Mouse (Mus musculus) heart, embryonic 12.5 days (tissue): ENCODE data around the gene Trmt10c. TPM values are rescaled to one million over a fixed set of nuclear protein-coding genes. Genes with fewer than 3 reads are reported as not detected.

Source experiments
- ATAC-seq: fragments of 200-750 bp; cut with Nextera tagmentation; 2 replicates; pipeline ENCODE4 v1.8.0; 2017; ENCODE audit warnings: moderate TSS enrichment, moderate library complexity; ENCODE audit not compliant: insufficient number of reproducible peaks, low FRiP score
- H3K27ac ChIP-seq: fragments of 300-500 bp; sonication (generic); 2 replicates; pipeline ENCODE4 v1.5.1; 2016; ENCODE audit warnings: mild to moderate bottlenecking, moderate library complexity; ENCODE audit not compliant: poor library complexity, severe bottlenecking
- H3K27me3 ChIP-seq: fragments of 300-500 bp; sonication (generic); replicated peaks from 2 replicates; pipeline ENCODE4 v1.6.1; 2016; ENCODE audit warnings: mild to moderate bottlenecking, moderate library complexity
- H3K36me3 ChIP-seq: fragments of 300-500 bp; sonication (generic); 2 replicates; pipeline ENCODE4 v1.6.1; 2016; ENCODE audit warnings: mild to moderate bottlenecking, moderate library complexity
- H3K4me1 ChIP-seq: fragments of 300-500 bp; sonication (generic); replicated peaks from 2 replicates; pipeline ENCODE4 v1.6.1; 2016; ENCODE audit warnings: mild to moderate bottlenecking
- H3K4me2 ChIP-seq: fragments of 300-500 bp; sonication (generic); 2 replicates; pipeline ENCODE4 v1.6.1; 2016; ENCODE audit warnings: mild to moderate bottlenecking, moderate library complexity
- H3K4me3 ChIP-seq: fragments of 300-500 bp; sonication (generic); 2 replicates; pipeline ENCODE4 v1.5.1; 2016; ENCODE audit warnings: mild to moderate bottlenecking
- H3K9ac ChIP-seq: fragments of 300-500 bp; sonication (generic); 2 replicates; pipeline ENCODE4 v1.6.1; 2016; ENCODE audit warnings: mild to moderate bottlenecking, moderate library complexity
- H3K9me3 ChIP-seq: fragments of 300-500 bp; sonication (generic); replicated peaks from 2 replicates; pipeline ENCODE4 v1.6.1; 2016; ENCODE audit warnings: mild to moderate bottlenecking, moderate library complexity
- WGBS: fragments of 180-500 bp; shearing (Covaris S2); methylation state at CpG from one replicate; pipeline ENCODE4 v1.1.7; 2016; 5-methylcytosine and 5-hydroxymethylcytosine counted together
- polyA plus RNA-seq: library from polyadenylated mRNA; unstranded; fragments of >200 nt; fragmentation: Nextera tagmentation; extraction: Ambion mirVana; gene quantifications from 2 replicates; pipeline ENCODE4 v1.2.1, GENCODE M21; 2016

Gene Trmt10c
- polyA plus RNA-seq, 1 experiment from 2014 or later = 23.0 TPM

DNA sequence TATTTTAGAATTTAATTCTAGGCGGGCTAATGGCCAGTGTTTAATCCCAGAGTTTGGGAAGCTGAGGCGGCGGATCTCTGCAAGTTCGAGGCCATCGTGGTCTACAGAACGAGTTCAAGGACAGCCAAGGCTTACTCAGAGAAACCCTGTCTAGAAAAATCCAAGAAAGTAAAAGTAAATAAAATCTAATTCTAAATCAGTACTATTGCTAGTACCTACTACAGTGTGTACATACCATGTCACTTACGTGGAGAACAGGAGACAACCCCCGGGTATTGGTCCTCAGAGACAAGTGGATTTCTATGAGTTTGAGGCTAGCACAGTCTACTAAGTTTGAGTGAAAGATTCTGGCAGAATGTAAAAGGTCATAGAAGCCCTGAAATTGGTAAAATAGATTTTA, 471 bp upstream of the Trmt10c start:
- Histone ChIP-seq H3K27ac (peak overlapping the region; percentile 78), H3K4me1 (peaks cover 7% of the 10 kb centered on the region), H3K27me3 (no peaks in the 10 kb centered on the region), H3K9me3 (no peaks in the 10 kb centered on the region), H3K36me3 (peaks cover 13% of the 10 kb centered on the region), H3K9ac (peak overlapping the region; percentile 96), H3K4me3 (peak overlapping the region; percentile 99), H3K4me2 (peak overlapping the region; percentile 78)
- ATAC-seq = no peak; the same call in 1 of the 2 replicates
- 30% methylated on average over 8 of the region's 8 CpGs for WGBS

DNA sequence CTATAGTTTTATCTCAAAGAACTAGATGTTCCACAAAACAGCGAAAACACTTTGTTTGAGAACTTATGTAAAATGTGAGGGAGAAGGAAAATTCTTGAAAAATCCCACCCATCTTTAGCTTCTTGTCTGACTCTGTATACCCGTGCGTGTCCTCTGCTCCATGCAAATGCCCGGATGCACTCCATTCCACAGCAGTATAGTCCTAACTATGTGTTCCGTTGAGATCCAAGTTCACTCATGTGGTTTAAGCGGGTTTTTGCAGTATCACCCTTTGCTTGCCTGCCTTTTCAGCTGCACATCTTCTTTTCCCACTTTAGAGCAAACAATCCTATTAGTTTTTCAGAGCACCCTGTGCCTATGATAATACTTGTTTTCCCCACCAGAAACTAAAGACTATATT, 1.1 kb downstream of the Trmt10c start:
- no peaks in the 10 kb centered on the region for H3K9me3 ChIP-seq
- no peaks in the 10 kb centered on the region for H3K27me3 ChIP-seq
- no peak overlapping the region for H3K27ac ChIP-seq
- ATAC-seq = no peak
- H3K4me1 ChIP-seq = peaks cover 7% of the 10 kb centered on the region
- peak overlapping the region; percentile 72 for H3K9ac ChIP-seq
- H3K36me3 ChIP-seq = peaks cover 27% of the 10 kb centered on the region
- peak overlapping the region; percentile 99 for H3K4me3 ChIP-seq
- peak overlapping the region; percentile 78 for H3K4me2 ChIP-seq
- WGBS = 51% methylated on average over 6 of the region's 6 CpGs

DNA sequence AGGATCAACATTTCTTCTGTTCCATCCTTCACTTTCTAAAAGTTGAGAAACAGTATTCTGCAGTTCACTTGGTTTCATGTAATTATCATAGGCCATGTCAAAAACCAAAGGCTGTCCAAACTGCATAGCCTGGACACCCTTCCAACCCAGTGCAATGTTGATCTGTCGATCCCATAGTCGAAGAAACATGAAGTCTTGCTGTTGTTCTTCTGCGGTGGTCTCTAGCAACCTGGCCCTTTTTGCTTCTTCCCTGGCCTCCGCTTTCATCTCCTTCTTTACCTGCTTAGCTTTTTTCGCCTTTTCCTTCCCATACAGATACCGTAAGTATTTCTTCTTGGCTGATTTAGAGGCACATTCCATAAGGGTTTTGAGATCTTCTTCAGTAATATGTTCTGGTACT, 3.1 kb downstream of the Trmt10c start:
- no peak for ATAC-seq
- peaks cover 12% of the 10 kb centered on the region for H3K4me1 ChIP-seq
- H3K4me2 ChIP-seq = no peak overlapping the region
- no peak overlapping the region for H3K9ac ChIP-seq
- H3K4me3 ChIP-seq = no peak overlapping the region
- H3K27me3 ChIP-seq = no peaks in the 10 kb centered on the region
- 97% methylated on average over 6 of the region's 6 CpGs for WGBS
- no peaks in the 10 kb centered on the region for H3K9me3 ChIP-seq
- H3K27ac ChIP-seq = no peak overlapping the region
- peaks cover 28% of the 10 kb centered on the region for H3K36me3 ChIP-seq

DNA sequence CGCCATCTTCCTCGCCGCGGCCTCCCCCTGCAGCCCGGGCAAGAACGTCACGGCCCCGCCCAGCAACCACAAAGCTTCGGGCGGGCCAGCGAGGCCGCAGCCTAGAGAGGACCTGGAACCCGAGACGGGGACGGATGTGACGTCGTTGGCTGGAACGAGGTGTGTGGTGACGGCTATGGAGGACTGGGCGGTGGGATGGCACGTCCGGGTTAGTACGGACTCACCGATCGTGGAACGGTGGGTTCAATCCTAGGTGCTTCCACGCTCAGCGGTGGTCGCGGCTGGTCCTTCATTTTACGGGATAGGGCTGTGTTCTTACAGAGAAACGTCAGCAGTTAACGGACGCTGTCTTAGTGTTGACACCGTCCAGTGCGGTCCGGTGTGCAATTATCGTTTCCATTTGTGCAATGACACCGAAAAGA, 7.9 kb downstream of the Trmt10c start, which contains the start of gene Pcnp:
Pcnp (minus strand) TSS at position 79 of the 422 bp plus-strand sequence.
- H3K4me3 ChIP-seq = peak within 1 kb of the TSS; percentile 89
- WGBS = under 1% methylated on average over 39 of the region's 39 CpGs
- H3K9me3 ChIP-seq = no peaks in the 10 kb centered on the region
- ATAC-seq = peak; percentile 99
- peak within 1 kb of the TSS; percentile 95 for H3K9ac ChIP-seq
- no peaks in the 10 kb centered on the region for H3K27me3 ChIP-seq
- peak within 1 kb of the TSS; percentile 90 for H3K27ac ChIP-seq
- peak within 1 kb of the TSS; percentile 82 for H3K4me2 ChIP-seq
- H3K4me1 ChIP-seq = peaks cover 22% of the 10 kb centered on the region
- peaks cover 36% of the 10 kb centered on the region for H3K36me3 ChIP-seq

DNA sequence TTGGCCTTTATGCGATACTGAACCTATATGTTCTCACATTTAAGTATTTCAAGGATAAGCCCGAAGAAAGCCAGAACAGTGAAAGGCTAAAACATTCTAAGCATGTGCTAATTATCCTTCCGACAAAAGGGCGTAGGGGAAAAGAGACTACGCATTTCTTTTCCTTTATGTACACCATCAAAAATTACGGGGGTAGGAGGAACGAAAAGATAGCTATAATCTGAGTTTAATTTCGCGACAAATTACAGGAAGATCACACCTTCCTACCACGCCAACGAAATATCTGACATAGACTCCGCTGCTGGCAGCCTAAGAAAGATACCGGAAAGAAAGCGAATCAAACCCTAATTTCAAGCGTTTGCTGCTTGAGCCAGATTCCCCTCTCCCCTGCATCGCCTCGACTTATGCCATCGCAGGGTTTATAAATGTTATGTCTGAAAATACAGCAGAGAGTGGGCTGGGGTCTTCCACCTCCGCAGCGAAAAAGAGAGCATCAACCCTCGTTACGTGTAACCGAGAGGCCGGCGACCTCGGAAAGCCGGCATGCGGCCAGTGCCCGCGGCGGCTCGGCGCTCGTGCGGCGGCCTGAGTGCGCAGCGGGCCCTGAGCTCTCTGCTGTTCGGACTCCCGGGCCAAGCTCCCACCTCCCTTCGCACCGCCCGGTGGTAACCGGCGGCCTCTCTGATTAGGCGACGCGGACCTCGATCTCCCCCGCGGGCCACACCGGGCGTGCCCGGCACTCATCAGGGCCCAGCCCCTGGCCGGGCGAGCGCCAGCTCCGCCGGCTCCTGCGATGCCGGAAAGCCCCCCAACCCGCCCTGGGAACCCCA, 8.7 kb downstream of the Trmt10c start:
- WGBS = under 1% methylated on average over 57 of the region's 62 CpGs
- Histone ChIP-seq H3K9ac (peak overlapping the region; percentile 95), H3K27ac (peak overlapping the region; percentile 90), H3K36me3 (peaks cover 36% of the 10 kb centered on the region), H3K4me1 (peaks cover 22% of the 10 kb centered on the region), H3K4me3 (peak overlapping the region; percentile 89), H3K4me2 (peak overlapping the region; percentile 82), H3K9me3 (no peaks in the 10 kb centered on the region), H3K27me3 (no peaks in the 10 kb centered on the region)
- ATAC-seq = peak; percentile 90

DNA sequence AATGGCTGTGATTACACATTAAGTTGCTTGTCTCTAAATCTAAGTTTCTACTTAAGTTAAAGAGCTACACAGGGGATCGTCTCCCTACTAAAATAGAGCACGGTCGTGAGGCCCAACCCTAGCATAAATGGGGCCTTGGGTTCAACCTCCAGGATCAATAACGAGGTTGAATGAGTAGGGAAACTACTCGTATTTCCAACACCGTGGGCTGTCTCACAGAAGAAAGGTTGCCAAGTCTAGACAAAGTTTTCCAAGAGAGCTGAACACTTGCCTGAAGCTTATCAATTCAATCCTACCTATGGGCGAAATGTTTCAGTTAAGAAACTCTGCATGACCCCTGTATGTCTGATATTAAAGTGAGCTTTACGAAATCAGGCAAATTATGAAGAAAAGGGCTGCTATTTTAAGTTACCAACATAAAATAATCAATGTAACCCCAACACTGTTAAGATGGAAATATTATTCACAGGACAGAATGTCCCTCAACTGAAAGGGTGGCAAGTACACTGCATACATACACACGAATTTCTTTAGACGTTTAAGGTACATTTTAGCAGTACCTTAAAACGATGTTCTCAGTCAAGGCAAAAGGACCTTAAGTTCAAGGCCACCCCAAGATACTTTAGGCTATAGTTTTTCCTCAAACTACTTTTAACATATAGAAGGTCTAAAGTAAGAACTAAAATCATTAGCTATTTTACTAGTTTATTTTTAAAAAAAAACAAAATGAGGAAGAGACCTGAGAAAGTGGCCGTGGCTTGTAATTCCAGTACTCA, 9.6 kb downstream of the Trmt10c start:
- no peak for ATAC-seq
- H3K4me2 ChIP-seq = peak overlapping the region; percentile 82
- peak overlapping the region; percentile 95 for H3K9ac ChIP-seq
- WGBS = 37% methylated on average over 12 of the region's 12 CpGs
- H3K36me3 ChIP-seq = peaks cover 31% of the 10 kb centered on the region
- no peaks in the 10 kb centered on the region for H3K27me3 ChIP-seq
- H3K4me1 ChIP-seq = peaks cover 22% of the 10 kb centered on the region
- H3K9me3 ChIP-seq = no peaks in the 10 kb centered on the region
- H3K4me3 ChIP-seq = peak overlapping the region; percentile 89
- H3K27ac ChIP-seq = 0 out of 2 replicates have a peak overlapping the region, but pooled peaks have one; percentile 90

DNA sequence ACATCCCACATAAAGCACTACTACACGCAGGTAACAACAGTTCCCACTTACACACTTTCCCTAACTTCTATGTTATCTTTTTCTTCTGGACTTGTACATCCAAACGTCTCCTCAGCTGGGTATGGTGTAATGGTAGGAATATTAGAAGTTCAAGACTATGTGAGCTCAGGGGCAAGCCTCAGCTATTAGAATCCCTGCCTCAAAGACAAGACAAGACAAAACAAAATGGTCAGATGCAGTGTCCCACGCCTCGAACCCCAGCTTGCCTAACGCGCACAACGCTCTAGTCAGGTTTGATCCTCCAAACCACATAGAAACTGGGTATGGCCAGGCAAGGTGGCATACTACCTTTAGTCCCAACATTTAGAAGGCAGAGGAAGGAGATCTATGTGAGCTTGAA, 18.0 kb downstream of the Trmt10c start:
- H3K4me2 ChIP-seq = no peak overlapping the region
- peaks cover 53% of the 10 kb centered on the region for H3K36me3 ChIP-seq
- H3K9me3 ChIP-seq = no peaks in the 10 kb centered on the region
- H3K27ac ChIP-seq = no peak overlapping the region
- no peak overlapping the region for H3K9ac ChIP-seq
- no peak overlapping the region for H3K4me3 ChIP-seq
- no peaks in the 10 kb centered on the region for H3K27me3 ChIP-seq
- H3K4me1 ChIP-seq = no peaks in the 10 kb centered on the region
- no peak for ATAC-seq
- WGBS = 88% methylated on average over 7 of the region's 7 CpGs

DNA sequence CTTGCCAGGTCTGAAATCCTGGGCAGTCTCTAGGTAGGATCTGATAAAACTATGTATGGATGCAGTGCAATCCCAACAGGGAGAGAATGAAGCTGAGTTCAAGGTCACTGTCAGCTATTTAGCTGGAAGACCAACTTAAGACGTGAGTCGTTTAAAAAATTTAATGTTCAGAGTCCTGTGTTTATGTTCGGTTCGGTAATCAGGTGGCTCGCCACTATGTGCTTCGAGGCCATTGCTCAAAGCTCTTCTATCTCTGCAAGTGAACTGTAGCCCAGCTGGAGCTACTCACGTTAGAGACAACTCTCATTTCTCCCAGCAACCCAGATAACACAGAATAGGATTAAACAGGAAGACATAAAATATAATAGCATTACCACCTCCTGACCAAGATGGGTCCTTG, 23.5 kb downstream of the Trmt10c start:
- no peak overlapping the region for H3K27ac ChIP-seq
- WGBS = 90% methylated on average over 7 of the region's 7 CpGs
- no peak for ATAC-seq
- H3K36me3 ChIP-seq = peaks cover 53% of the 10 kb centered on the region
- no peaks in the 10 kb centered on the region for H3K4me1 ChIP-seq
- H3K9ac ChIP-seq = no peak overlapping the region
- no peaks in the 10 kb centered on the region for H3K27me3 ChIP-seq
- no peak overlapping the region for H3K4me3 ChIP-seq
- no peak overlapping the region for H3K4me2 ChIP-seq
- H3K9me3 ChIP-seq = no peaks in the 10 kb centered on the region

DNA sequence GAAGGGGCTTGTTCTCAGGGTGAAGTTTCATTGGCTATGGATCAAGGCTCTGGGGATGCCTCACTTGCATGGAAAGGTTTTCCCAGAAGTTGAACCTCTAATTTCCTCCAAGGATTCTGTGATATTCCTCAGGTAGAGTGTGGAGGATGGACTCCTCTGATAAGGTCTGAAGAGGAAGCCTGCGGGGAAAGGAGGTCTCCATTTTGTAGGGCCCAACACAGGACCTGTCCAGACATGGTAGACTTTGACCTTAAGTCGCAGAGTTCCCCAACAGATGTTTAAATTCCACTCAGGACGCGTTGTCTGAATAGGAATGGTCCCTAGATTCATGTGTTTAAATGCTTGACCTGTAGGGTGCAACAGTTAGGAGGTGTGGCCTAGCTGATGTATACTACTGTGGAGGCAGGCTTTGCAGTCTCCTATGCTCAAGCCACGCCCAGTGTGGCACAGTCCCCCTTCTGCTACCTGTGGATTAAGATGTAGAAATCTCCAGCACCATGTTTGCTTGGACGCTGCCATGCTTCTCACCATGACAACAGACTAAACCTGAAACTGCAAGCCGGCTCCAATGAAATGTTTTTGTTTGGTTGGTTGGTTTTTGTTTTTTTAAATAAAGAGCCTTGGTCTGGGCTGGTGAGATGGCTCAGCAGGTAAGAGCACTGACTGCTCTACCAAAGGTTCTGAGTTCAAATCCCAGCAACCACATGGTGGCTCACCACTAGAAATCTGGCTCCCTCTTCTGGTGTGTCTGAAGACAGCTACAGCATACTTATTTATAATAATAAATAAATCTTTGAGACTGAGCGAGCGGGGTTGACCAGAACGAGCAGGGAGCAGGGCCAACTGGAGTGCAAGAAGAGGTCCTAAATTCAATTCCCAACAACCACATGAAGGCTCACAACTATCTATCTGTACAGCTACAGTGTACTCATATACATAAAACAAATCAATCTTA, 24.6 kb downstream of the Trmt10c start:
- H3K4me3 ChIP-seq = no peak overlapping the region
- H3K4me1 ChIP-seq = no peaks in the 10 kb centered on the region
- H3K36me3 ChIP-seq = peaks cover 47% of the 10 kb centered on the region
- no peaks in the 10 kb centered on the region for H3K27me3 ChIP-seq
- no peak overlapping the region for H3K27ac ChIP-seq
- WGBS = 89% methylated on average over 10 of the region's 10 CpGs
- H3K4me2 ChIP-seq = no peak overlapping the region
- no peak for ATAC-seq
- H3K9me3 ChIP-seq = no peaks in the 10 kb centered on the region
- H3K9ac ChIP-seq = no peak overlapping the region

DNA sequence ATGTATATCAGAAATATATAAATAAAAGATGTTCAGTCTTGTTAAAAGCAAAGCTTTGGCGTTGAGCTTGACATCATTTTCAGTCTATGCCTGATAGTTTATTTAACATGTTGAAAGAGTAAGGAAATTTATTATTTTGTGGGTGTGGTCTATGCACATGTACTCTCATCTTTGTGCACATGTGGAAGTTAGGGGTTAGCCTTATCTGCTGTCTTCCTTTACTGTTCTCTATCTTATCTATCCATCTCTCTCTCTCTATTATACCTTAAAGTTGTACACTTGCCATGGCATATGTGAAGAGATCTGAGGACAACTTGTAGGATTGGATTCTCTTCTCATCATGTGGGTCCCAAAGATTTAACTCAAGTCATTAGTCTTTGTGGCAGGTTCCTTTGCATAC, 28.8 kb downstream of the Trmt10c start:
- Histone ChIP-seq H3K9me3 (no peaks in the 10 kb centered on the region), H3K4me1 (no peaks in the 10 kb centered on the region), H3K27me3 (no peaks in the 10 kb centered on the region), H3K36me3 (peaks cover 56% of the 10 kb centered on the region), H3K27ac (no peak overlapping the region), H3K9ac (no peak overlapping the region), H3K4me2 (no peak overlapping the region), H3K4me3 (no peak overlapping the region)
- WGBS = 98% methylated on average over 1 of the region's 1 CpGs
- no peak for ATAC-seq
